Mouse (Mus musculus): ENCODE results near the gene Tom1. TPM values are rescaled to one million over a fixed set of nuclear protein-coding genes. Genes with fewer than 3 reads are reported as not detected.

Tom1 gene
- 20.6 and 21.1 TPM in 2 replicates for polyA plus RNA-seq (2015; fragmentation: Nextera tagmentation; extraction: Ambion mirVana)

GRCm38 (mm10) chr8:75033511-75034243, at the start of gene Tom1:
Tom1 (plus strand) TSS chr8:75033705.
- H3K9ac ChIP-seq, result peak within 1 kb of the TSS; percentile 58
- H3K4me2 ChIP-seq, result peak within 1 kb of the TSS; percentile 77
- H3K4me1 ChIP-seq, result peaks cover 10% of the 10 kb centered on the region
- H3K36me3 ChIP-seq, result peaks cover 20% of the 10 kb centered on the region
- no peaks in the 10 kb centered on the region for H3K27me3 ChIP-seq
- H3K9me3 ChIP-seq, result no peaks in the 10 kb centered on the region
- under 1% methylated on average over 60 of the region's 62 CpGs for WGBS
- peak within 1 kb of the TSS; percentile 72 for H3K4me3 ChIP-seq
- peak within 1 kb of the TSS; percentile 84 for H3K27ac ChIP-seq
- ATAC-seq (ENCODE audit: borderline replicate concordance, extremely low read depth, low FRiP score, low TSS enrichment), result peak; percentile 98

GRCm38 (mm10) chr8:74987436-74987835, 46.1 kb upstream of the Tom1 start:
- H3K27ac ChIP-seq, result no peak overlapping the region
- no peak for ATAC-seq (ENCODE audit: borderline replicate concordance, extremely low read depth, low FRiP score, low TSS enrichment)
- no peaks in the 10 kb centered on the region for H3K9me3 ChIP-seq
- H3K4me1 ChIP-seq, result peaks cover 6% of the 10 kb centered on the region; the same call in 1 of the 2 replicates
- no peaks in the 10 kb centered on the region for H3K36me3 ChIP-seq
- WGBS, result 81% methylated on average over 5 of the region's 5 CpGs
- H3K4me2 ChIP-seq, result no peak overlapping the region
- no peak overlapping the region for H3K4me3 ChIP-seq
- H3K27me3 ChIP-seq, result no peaks in the 10 kb centered on the region
- no peak overlapping the region for H3K9ac ChIP-seq

- ATAC-seq (ENCODE audit: borderline replicate concordance, extremely low read depth, low FRiP score, low TSS enrichment), result no peak
- 3% methylated on average over 15 of the region's 15 CpGs for WGBS
- peak overlapping the region; percentile 13; the same call in 1 of the 2 replicates for H3K4me3 ChIP-seq
Observed at GRCm38 (mm10) chr8:74990021-74990420, 43.5 kb upstream of the Tom1 start.

GRCm38 (mm10) chr8:74993081-74993474, 40.4 kb upstream of the Tom1 start, which contains the start of gene Hmgxb4:
Hmgxb4 (plus strand) TSS chr8:74993356.
- Histone ChIP-seq H3K27ac (peak within 1 kb of the TSS; percentile 98), H3K9ac (peak within 1 kb of the TSS; percentile 100), H3K4me2 (peak within 1 kb of the TSS; percentile 59), H3K27me3 (no peaks in the 10 kb centered on the region), H3K9me3 (no peaks in the 10 kb centered on the region), H3K4me3 (peak within 1 kb of the TSS; percentile 97), H3K36me3 (no peaks in the 10 kb centered on the region), H3K4me1 (peaks cover 19% of the 10 kb centered on the region)
- ATAC-seq (ENCODE audit: borderline replicate concordance, extremely low read depth, low FRiP score, low TSS enrichment), result no peak
- WGBS, result 12% methylated on average over 8 of the region's 8 CpGs

More at GRCm38 (mm10) chr8:74990021-74990420, 43.5 kb upstream of the Tom1 start:
- Histone ChIP-seq H3K36me3 (no peaks in the 10 kb centered on the region), H3K4me2 (peak overlapping the region; percentile 49), H3K4me1 (peaks cover 17% of the 10 kb centered on the region), H3K27ac (no peak overlapping the region), H3K9ac (no peak overlapping the region), H3K9me3 (no peaks in the 10 kb centered on the region), H3K27me3 (no peaks in the 10 kb centered on the region)

GRCm38 (mm10) chr8:74993475-74994451, 39.7 kb upstream of the Tom1 start:
- no peaks in the 10 kb centered on the region for H3K9me3 ChIP-seq
- peak overlapping the region; percentile 100 for H3K9ac ChIP-seq
- ATAC-seq (ENCODE audit: borderline replicate concordance, extremely low read depth, low FRiP score, low TSS enrichment), result peak; percentile 94
- peak overlapping the region; percentile 97 for H3K4me3 ChIP-seq
- H3K27ac ChIP-seq, result peak overlapping the region; percentile 98
- H3K4me2 ChIP-seq, result peak overlapping the region; percentile 59
- whole genome bisulfite sequencing, result under 1% methylated on average over 99 of the region's 111 CpGs
- no peaks in the 10 kb centered on the region for H3K27me3 ChIP-seq
- H3K36me3 ChIP-seq, result peaks cover 3% of the 10 kb centered on the region
- H3K4me1 ChIP-seq, result peaks cover 19% of the 10 kb centered on the region

GRCm38 (mm10) chr8:74994540-74994939, 39.0 kb upstream of the Tom1 start:
- peak overlapping the region; percentile 59 for H3K4me2 ChIP-seq
- WGBS, result 2% methylated on average over 7 of the region's 7 CpGs
- peak overlapping the region; percentile 97 for H3K4me3 ChIP-seq
- no peaks in the 10 kb centered on the region for H3K27me3 ChIP-seq
- ATAC-seq (ENCODE audit: borderline replicate concordance, extremely low read depth, low FRiP score, low TSS enrichment), result no peak
- H3K36me3 ChIP-seq, result peaks cover 11% of the 10 kb centered on the region
- H3K27ac ChIP-seq, result peak overlapping the region; percentile 98
- H3K4me1 ChIP-seq, result peaks cover 19% of the 10 kb centered on the region
- no peaks in the 10 kb centered on the region for H3K9me3 ChIP-seq
- H3K9ac ChIP-seq, result peak overlapping the region; percentile 100; the same call in 1 of the 2 replicates

- no peaks in the 10 kb centered on the region for H3K9me3 ChIP-seq
- ATAC-seq (ENCODE audit: borderline replicate concordance, extremely low read depth, low FRiP score, low TSS enrichment), result no peak
- H3K4me1 ChIP-seq, result no peaks in the 10 kb centered on the region
- no peak overlapping the region for H3K27ac ChIP-seq
- WGBS, result 92% methylated on average over 3 of the region's 3 CpGs
- H3K27me3 ChIP-seq, result no peaks in the 10 kb centered on the region
- H3K4me3 ChIP-seq, result no peak overlapping the region
- no peak overlapping the region for H3K4me2 ChIP-seq
- no peak overlapping the region for H3K9ac ChIP-seq
- H3K36me3 ChIP-seq, result peaks cover 43% of the 10 kb centered on the region
Observed at GRCm38 (mm10) chr8:75000431-75000830, 33.1 kb upstream of the Tom1 start.

GRCm38 (mm10) chr8:75008826-75009225, 24.7 kb upstream of the Tom1 start:
- Histone ChIP-seq H3K4me1 (no peaks in the 10 kb centered on the region), H3K4me3 (no peak overlapping the region), H3K27me3 (no peaks in the 10 kb centered on the region), H3K27ac (no peak overlapping the region), H3K36me3 (peaks cover 31% of the 10 kb centered on the region), H3K9me3 (no peaks in the 10 kb centered on the region), H3K9ac (no peak overlapping the region), H3K4me2 (no peak overlapping the region)
- ATAC-seq (ENCODE audit: borderline replicate concordance, extremely low read depth, low FRiP score, low TSS enrichment), result no peak
- WGBS, result 89% methylated on average over 2 of the region's 2 CpGs

- Histone ChIP-seq H3K27me3 (no peaks in the 10 kb centered on the region), H3K27ac (no peak overlapping the region)
- no peak for ATAC-seq (ENCODE audit: borderline replicate concordance, extremely low read depth, low FRiP score, low TSS enrichment)
Observed at GRCm38 (mm10) chr8:75013557-75013956, 19.9 kb upstream of the Tom1 start.

GRCm38 (mm10) chr8:75013964-75014363, 19.5 kb upstream of the Tom1 start:
- no peaks in the 10 kb centered on the region for H3K4me1 ChIP-seq
- no peak overlapping the region for H3K4me3 ChIP-seq
- no peak overlapping the region for H3K4me2 ChIP-seq
- no peak overlapping the region for H3K9ac ChIP-seq
- H3K27me3 ChIP-seq, result no peaks in the 10 kb centered on the region
- WGBS, result 52% methylated on average over 3 of the region's 3 CpGs
- ATAC-seq (ENCODE audit: borderline replicate concordance, extremely low read depth, low FRiP score, low TSS enrichment), result no peak
- H3K36me3 ChIP-seq, result peaks cover 12% of the 10 kb centered on the region; the same call in 1 of the 2 replicates
- H3K27ac ChIP-seq, result no peak overlapping the region
- H3K9me3 ChIP-seq, result no peaks in the 10 kb centered on the region

More at GRCm38 (mm10) chr8:75013557-75013956, 19.9 kb upstream of the Tom1 start:
- H3K4me1 ChIP-seq, result no peaks in the 10 kb centered on the region
- peaks cover 16% of the 10 kb centered on the region; the same call in 1 of the 2 replicates for H3K36me3 ChIP-seq
- H3K9ac ChIP-seq, result no peak overlapping the region
- H3K4me3 ChIP-seq, result no peak overlapping the region
- no peak overlapping the region for H3K4me2 ChIP-seq
- no peaks in the 10 kb centered on the region for H3K9me3 ChIP-seq
- 50% methylated on average over 2 of the region's 2 CpGs for WGBS

GRCm38 (mm10) chr8:75015981-75016380, 17.5 kb upstream of the Tom1 start:
- no peak overlapping the region for H3K4me3 ChIP-seq
- no peak for ATAC-seq (ENCODE audit: borderline replicate concordance, extremely low read depth, low FRiP score, low TSS enrichment)
- no peak overlapping the region for H3K27ac ChIP-seq
- no peaks in the 10 kb centered on the region for H3K4me1 ChIP-seq
- no peak overlapping the region for H3K4me2 ChIP-seq
- WGBS, result 51% methylated on average over 2 of the region's 2 CpGs
- no peaks in the 10 kb centered on the region for H3K27me3 ChIP-seq
- H3K9me3 ChIP-seq, result no peaks in the 10 kb centered on the region
- no peak overlapping the region for H3K9ac ChIP-seq
- H3K36me3 ChIP-seq, result peaks cover 7% of the 10 kb centered on the region; the same call in 1 of the 2 replicates

Data from lung, embryonic 15.5 days (tissue).